Mouse (Mus musculus): ENCODE measurements around the gene Cdca7l. TPM values are rescaled to one million over a fixed set of nuclear protein-coding genes. Genes with fewer than 3 reads are reported as not detected.

Cdca7l gene
- polyA plus RNA-seq, 1 experiment from 2014 or later: 11.1 TPM

- Histone ChIP-seq H3K4me1 (ENCODE audit: control insufficient read depth, insufficient read depth, low read length) (no peaks in the 10 kb centered on the region), H3K4me3 (ENCODE audit: low read depth, low read length) (no peak overlapping the region), H3K27ac (ENCODE audit: low read depth, low read length) (no peak overlapping the region), H3K27me3 (replicated peaks; ENCODE audit: control insufficient read depth, insufficient read depth, low read length) (no peaks in the 10 kb centered on the region), H3K4me2 (ENCODE audit: low read length) (no peak overlapping the region), H3K9me3 (replicated peaks; ENCODE audit: control insufficient read depth, low read length) (no peaks in the 10 kb centered on the region), H3K9ac (ENCODE audit: low read length) (no peak overlapping the region), H3K36me3 (ENCODE audit: control insufficient read depth, insufficient read depth, low read length) (no peaks in the 10 kb centered on the region)
- WGBS: 75% methylated on average over 1 of the region's 1 CpGs
- ATAC-seq (no peak), DNase-seq (ENCODE audit: low spot score) (no peak)
Measured at GRCm38 (mm10) chr12:117842676-117843075, 38.6 kb downstream of the Cdca7l start.

- Histone ChIP-seq H3K4me1 (ENCODE audit: control insufficient read depth, insufficient read depth, low read length) (no peaks in the 10 kb centered on the region), H3K36me3 (ENCODE audit: control insufficient read depth, insufficient read depth, low read length) (no peaks in the 10 kb centered on the region), H3K27me3 (replicated peaks; ENCODE audit: control insufficient read depth, insufficient read depth, low read length) (no peaks in the 10 kb centered on the region), H3K9ac (ENCODE audit: low read length) (peak overlapping the region; percentile 77), H3K4me2 (ENCODE audit: low read length) (peak overlapping the region; percentile 98), H3K9me3 (replicated peaks; ENCODE audit: control insufficient read depth, low read length) (no peaks in the 10 kb centered on the region), H3K4me3 (ENCODE audit: low read depth, low read length) (peak overlapping the region; percentile 68), H3K27ac (ENCODE audit: low read depth, low read length) (peak overlapping the region; percentile 53; the same call in 1 of the 2 replicates)
- ATAC-seq: peak; percentile 94
- DNase-seq (ENCODE audit: low spot score): peak; percentile 72
- under 1% methylated on average over 75 of the region's 75 CpGs for WGBS
Measured at GRCm38 (mm10) chr12:117843302-117844074, 39.4 kb downstream of the Cdca7l start.

- H3K9ac ChIP-seq (ENCODE audit: low read length): peak overlapping the region; percentile 77
- peak overlapping the region; percentile 68 for H3K4me3 ChIP-seq (ENCODE audit: low read depth, low read length)
- DNase-seq (ENCODE audit: low spot score) (no peak), ATAC-seq (no peak; the same call in 1 of the 2 replicates)
- H3K9me3 ChIP-seq (replicated peaks; ENCODE audit: control insufficient read depth, low read length): no peaks in the 10 kb centered on the region
- WGBS: under 1% methylated on average over 15 of the region's 15 CpGs
- H3K27me3 ChIP-seq (replicated peaks; ENCODE audit: control insufficient read depth, insufficient read depth, low read length): no peaks in the 10 kb centered on the region
- H3K27ac ChIP-seq (ENCODE audit: low read depth, low read length): peak overlapping the region; percentile 53; the same call in 1 of the 2 replicates
- no peaks in the 10 kb centered on the region for H3K36me3 ChIP-seq (ENCODE audit: control insufficient read depth, insufficient read depth, low read length)
- H3K4me2 ChIP-seq (ENCODE audit: low read length): peak overlapping the region; percentile 98
- H3K4me1 ChIP-seq (ENCODE audit: control insufficient read depth, insufficient read depth, low read length): no peaks in the 10 kb centered on the region
Measured at GRCm38 (mm10) chr12:117844075-117844408, 40.0 kb downstream of the Cdca7l start.

GRCm38 (mm10) chr12:117844917-117845316, 40.8 kb downstream of the Cdca7l start:
- Histone ChIP-seq H3K4me1 (ENCODE audit: control insufficient read depth, insufficient read depth, low read length) (no peaks in the 10 kb centered on the region), H3K9me3 (replicated peaks; ENCODE audit: control insufficient read depth, low read length) (no peaks in the 10 kb centered on the region), H3K27me3 (replicated peaks; ENCODE audit: control insufficient read depth, insufficient read depth, low read length) (no peaks in the 10 kb centered on the region), H3K9ac (ENCODE audit: low read length) (0 out of 2 replicates have a peak overlapping the region, but pooled peaks have one; percentile 13), H3K27ac (ENCODE audit: low read depth, low read length) (no peak overlapping the region), H3K36me3 (ENCODE audit: control insufficient read depth, insufficient read depth, low read length) (no peaks in the 10 kb centered on the region), H3K4me3 (ENCODE audit: low read depth, low read length) (no peak overlapping the region), H3K4me2 (ENCODE audit: low read length) (peak overlapping the region; percentile 98)
- 19% methylated on average over 2 of the region's 2 CpGs for WGBS
- DNase-seq (ENCODE audit: low spot score) (no peak), ATAC-seq (no peak)

GRCm38 (mm10) chr12:117848621-117849020, 44.5 kb downstream of the Cdca7l start:
- 94% methylated on average over 6 of the region's 6 CpGs for WGBS

GRCm38 (mm10) chr12:117850472-117850871, 46.4 kb downstream of the Cdca7l start:
- ATAC-seq: no peak
- no peaks in the 10 kb centered on the region for H3K9me3 ChIP-seq (replicated peaks; ENCODE audit: control insufficient read depth, low read length)
- no peak for DNase-seq (ENCODE audit: low spot score)
- no peaks in the 10 kb centered on the region; the same call in 1 of the 2 replicates for H3K4me1 ChIP-seq (ENCODE audit: control insufficient read depth, insufficient read depth, low read length)
- no peak overlapping the region for H3K27ac ChIP-seq (ENCODE audit: low read depth, low read length)
- no peaks in the 10 kb centered on the region for H3K36me3 ChIP-seq (ENCODE audit: control insufficient read depth, insufficient read depth, low read length)
- H3K27me3 ChIP-seq (replicated peaks; ENCODE audit: control insufficient read depth, insufficient read depth, low read length): no peaks in the 10 kb centered on the region
- no peak overlapping the region for H3K4me2 ChIP-seq (ENCODE audit: low read length)
- 19% methylated on average over 10 of the region's 10 CpGs for WGBS
- H3K9ac ChIP-seq (ENCODE audit: low read length): no peak overlapping the region
- H3K4me3 ChIP-seq (ENCODE audit: low read depth, low read length): no peak overlapping the region

More at GRCm38 (mm10) chr12:117848621-117849020, 44.5 kb downstream of the Cdca7l start:
- Histone ChIP-seq H3K36me3 (ENCODE audit: control insufficient read depth, insufficient read depth, low read length) (no peaks in the 10 kb centered on the region), H3K27ac (ENCODE audit: low read depth, low read length) (no peak overlapping the region), H3K4me3 (ENCODE audit: low read depth, low read length) (no peak overlapping the region), H3K4me2 (ENCODE audit: low read length) (no peak overlapping the region), H3K9ac (ENCODE audit: low read length) (no peak overlapping the region), H3K9me3 (replicated peaks; ENCODE audit: control insufficient read depth, low read length) (no peaks in the 10 kb centered on the region), H3K4me1 (ENCODE audit: control insufficient read depth, insufficient read depth, low read length) (no peaks in the 10 kb centered on the region; the same call in 1 of the 2 replicates), H3K27me3 (replicated peaks; ENCODE audit: control insufficient read depth, insufficient read depth, low read length) (no peaks in the 10 kb centered on the region)
- ATAC-seq (no peak), DNase-seq (ENCODE audit: low spot score) (no peak)

GRCm38 (mm10) chr12:117853316-117853715, 49.2 kb downstream of the Cdca7l start:
- no peak overlapping the region for H3K4me2 ChIP-seq (ENCODE audit: low read length)
- H3K36me3 ChIP-seq (ENCODE audit: control insufficient read depth, insufficient read depth, low read length): no peaks in the 10 kb centered on the region
- no peaks in the 10 kb centered on the region for H3K9me3 ChIP-seq (replicated peaks; ENCODE audit: control insufficient read depth, low read length)
- no peak overlapping the region for H3K27ac ChIP-seq (ENCODE audit: low read depth, low read length)
- DNase-seq (ENCODE audit: low spot score) (peak; percentile 70), ATAC-seq (peak; percentile 57)
- no peak overlapping the region for H3K9ac ChIP-seq (ENCODE audit: low read length)
- no peak overlapping the region for H3K4me3 ChIP-seq (ENCODE audit: low read depth, low read length)
- 26% methylated on average over 6 of the region's 6 CpGs for WGBS
- H3K4me1 ChIP-seq (ENCODE audit: control insufficient read depth, insufficient read depth, low read length): no peaks in the 10 kb centered on the region; the same call in 1 of the 2 replicates
- no peaks in the 10 kb centered on the region for H3K27me3 ChIP-seq (replicated peaks; ENCODE audit: control insufficient read depth, insufficient read depth, low read length)

GRCm38 (mm10) chr12:117857023-117857422, 52.9 kb downstream of the Cdca7l start:
- ATAC-seq: no peak
- H3K4me1 ChIP-seq (ENCODE audit: control insufficient read depth, insufficient read depth, low read length): no peaks in the 10 kb centered on the region
- H3K27me3 ChIP-seq (replicated peaks; ENCODE audit: control insufficient read depth, insufficient read depth, low read length): no peaks in the 10 kb centered on the region
- WGBS: 68% methylated on average over 9 of the region's 9 CpGs
- no peak overlapping the region for H3K4me2 ChIP-seq (ENCODE audit: low read length)
- no peak for DNase-seq (ENCODE audit: low spot score)
- H3K27ac ChIP-seq (ENCODE audit: low read depth, low read length): no peak overlapping the region
- H3K9ac ChIP-seq (ENCODE audit: low read length): no peak overlapping the region
- H3K4me3 ChIP-seq (ENCODE audit: low read depth, low read length): no peak overlapping the region
- H3K9me3 ChIP-seq (replicated peaks; ENCODE audit: control insufficient read depth, low read length): no peaks in the 10 kb centered on the region
- no peaks in the 10 kb centered on the region for H3K36me3 ChIP-seq (ENCODE audit: control insufficient read depth, insufficient read depth, low read length)

GRCm38 (mm10) chr12:117857884-117858283, 53.8 kb downstream of the Cdca7l start:
- H3K4me3 ChIP-seq (ENCODE audit: low read depth, low read length): no peak overlapping the region
- H3K4me1 ChIP-seq (ENCODE audit: control insufficient read depth, insufficient read depth, low read length): no peaks in the 10 kb centered on the region
- H3K36me3 ChIP-seq (ENCODE audit: control insufficient read depth, insufficient read depth, low read length): no peaks in the 10 kb centered on the region
- DNase-seq (ENCODE audit: low spot score) (no peak), ATAC-seq (no peak)
- WGBS: 95% methylated on average over 6 of the region's 6 CpGs
- no peak overlapping the region for H3K4me2 ChIP-seq (ENCODE audit: low read length)
- no peaks in the 10 kb centered on the region for H3K9me3 ChIP-seq (replicated peaks; ENCODE audit: control insufficient read depth, low read length)
- no peak overlapping the region for H3K9ac ChIP-seq (ENCODE audit: low read length)
- no peak overlapping the region for H3K27ac ChIP-seq (ENCODE audit: low read depth, low read length)
- H3K27me3 ChIP-seq (replicated peaks; ENCODE audit: control insufficient read depth, insufficient read depth, low read length): no peaks in the 10 kb centered on the region
